8 mouse cellular contexts compared by ENCODE assay signal in genomic region chr11:97684766-97685165, GRCm38 (mm10). TPM values are rescaled to one million over a fixed set of nuclear protein-coding genes. Genes with fewer than 3 reads are reported as not detected.
A peak's percentile ranks its signal among the peaks of the same experiment; 100 is the strongest.
DNase-seq lines count a peak whose midpoint lies in the region; ATAC-seq lines count a peak whose summit lies in the region.

No protein-coding gene starts in this region.

- H3K36me3 ChIP-seq in megakaryocyte, embryonic 14.5 days (replicated peaks; ENCODE audit: low read length): peaks cover 32% of the 10 kb centered on the region
- peaks cover 38% of the 10 kb centered on the region for H3K36me3 ChIP-seq in heart, embryonic 15.5 days
- H3K36me3 ChIP-seq in midbrain, embryonic 14.5 days (ENCODE audit: control insufficient read depth, insufficient read depth, low read length): peaks cover 43% of the 10 kb centered on the region

- peak overlapping the region; percentile 9 for H3K9ac ChIP-seq in heart, embryonic 15.5 days
- H3K9ac ChIP-seq in midbrain, embryonic 14.5 days (replicated peaks; ENCODE audit: low read length): 0 out of 2 replicates have a peak overlapping the region, but pooled peaks have one; percentile 26

- peaks cover 28% of the 10 kb centered on the region for H3K27me3 ChIP-seq in megakaryocyte, embryonic 14.5 days (replicated peaks)
- H3K27me3 ChIP-seq in heart, embryonic 15.5 days: no peaks in the 10 kb centered on the region
- H3K27me3 ChIP-seq in midbrain, embryonic 14.5 days (ENCODE audit: control insufficient read depth, insufficient read depth, low read length): no peaks in the 10 kb centered on the region

- peak overlapping the region; percentile 82 for H3K27ac ChIP-seq in heart, embryonic 15.5 days
- H3K27ac ChIP-seq in midbrain, embryonic 14.5 days (replicated peaks; ENCODE audit: low read depth, low read length): no peak overlapping the region

- H3K9me3 ChIP-seq in megakaryocyte, embryonic 14.5 days: no peaks in the 10 kb centered on the region
- H3K9me3 ChIP-seq in heart, embryonic 15.5 days (replicated peaks): no peaks in the 10 kb centered on the region
- no peaks in the 10 kb centered on the region for H3K9me3 ChIP-seq in midbrain, embryonic 14.5 days (ENCODE audit: control insufficient read depth, low read length)

- no peak for ATAC-seq in megakaryocyte, adult 5-6 weeks (ENCODE audit: poor library complexity, severe bottlenecking)
- ATAC-seq in heart, embryonic 15.5 days (replicated peaks; ENCODE audit: insufficient number of reproducible peaks, insufficient read depth, low FRiP score, low read depth): no peak
- no peak for ATAC-seq in midbrain, embryonic 14.5 days (ENCODE audit: low FRiP score, low TSS enrichment)

- DNase-seq in gastrocnemius, adult 8-10 months (ENCODE audit: low spot score in 2 of 2): peak; percentile 35 to 38
- no peak for DNase-seq in gastrocnemius, adult 18-20 months (ENCODE audit: low spot score)
- DNase-seq in midbrain, embryonic 14.5 days: no peak
- DNase-seq in frontal cortex, postnatal 10 days (ENCODE audit: low spot score in 2 of 2): no peak
- no peak for DNase-seq in layer of hippocampus, postnatal 10 days (ENCODE audit: low spot score in 2 of 2)

- peak overlapping the region; percentile 28 for H3K4me3 ChIP-seq in megakaryocyte, embryonic 14.5 days (replicated peaks)
- 0 out of 2 replicates have a peak overlapping the region, but pooled peaks have one; percentile 46 for H3K4me3 ChIP-seq in heart, embryonic 15.5 days
- H3K4me3 ChIP-seq in midbrain, embryonic 14.5 days (replicated peaks; ENCODE audit: low read depth, low read length): no peak overlapping the region

- peaks cover 38% of the 10 kb centered on the region for H3K4me1 ChIP-seq in megakaryocyte, embryonic 14.5 days
- H3K4me1 ChIP-seq in heart, embryonic 15.5 days (replicated peaks): peaks cover 42% of the 10 kb centered on the region
- H3K4me1 ChIP-seq in midbrain, embryonic 14.5 days (ENCODE audit: control insufficient read depth, insufficient read depth, low read length): peaks cover 6% of the 10 kb centered on the region; the same call in 1 of the 2 replicates

- H3K4me2 ChIP-seq in heart, embryonic 15.5 days: peak overlapping the region; percentile 79; the same call in 1 of the 2 replicates
- peak overlapping the region; percentile 85 for H3K4me2 ChIP-seq in midbrain, embryonic 14.5 days (ENCODE audit: low read length)

- 46% methylated on average over 7 of the region's 7 CpGs for WGBS in heart, embryonic 15.5 days
- WGBS in midbrain, embryonic 14.5 days: 46% methylated on average over 7 of the region's 7 CpGs

RNA-seq across cellular contexts. Expression of gene Cisd3, which starts 0.9 kb away (rescaled TPM):
- total RNA-seq in gastrocnemius, adult 8-10 months (2022): 100 to 1,000 TPM; 102 to 119 (median 105) TPM
- 100 to 1,000 TPM in 1 of 2 experiments, 10 to 100 TPM in 1; 96.7 to 102 TPM for total RNA-seq in gastrocnemius, adult 18-20 months (2021)
- polyA plus RNA-seq in megakaryocyte, embryonic 14.5 days (2012; ENCODE audit: insufficient read depth, low replicate concordance): 0.45 TPM in 1 of 2 replicates, not detected in the other
- total RNA-seq in megakaryocyte, adult 5-6 weeks (2015): 18.7 and 19.8 TPM in 2 replicates
- 2.3 and 12.8 TPM in 2 replicates for total RNA-seq in megakaryocyte, adult 5-6 weeks (2017)
- 60.7 and 69.4 TPM in 2 replicates for polyA plus RNA-seq in heart, embryonic 15.5 days (2015; fragmentation: Nextera tagmentation; extraction: Ambion mirVana)
- 17.4 and 21.8 TPM in 2 replicates for polyA plus RNA-seq in midbrain, embryonic 14.5 days (2014; fragmentation: Nextera tagmentation; extraction: Ambion mirVana)
- total RNA-seq in layer of hippocampus, postnatal 10 days (2021): 10 to 100 TPM; 34.3 to 40.1 TPM

RNA-seq across cellular contexts. Expression of gene Pcgf2, which starts 15.5 kb away (rescaled TPM):
- total RNA-seq in gastrocnemius, adult 8-10 months (2022): 1 to 10 TPM; 1.2 to 2.7 (median 1.5) TPM
- total RNA-seq in gastrocnemius, adult 18-20 months (2021): 1 to 10 TPM in 1 of 2 experiments, under 1 TPM in 1; 0.96 to 2.3 TPM
- 83.4 and 214 TPM in 2 replicates for polyA plus RNA-seq in megakaryocyte, embryonic 14.5 days (2012; ENCODE audit: insufficient read depth, low replicate concordance)
- total RNA-seq in megakaryocyte, adult 5-6 weeks (2015): 2.8 and 3.1 TPM in 2 replicates
- 1.0 and 2.4 TPM in 2 replicates for total RNA-seq in megakaryocyte, adult 5-6 weeks (2017)
- 10.9 and 11.5 TPM in 2 replicates for polyA plus RNA-seq in heart, embryonic 15.5 days (2015; fragmentation: Nextera tagmentation; extraction: Ambion mirVana)
- polyA plus RNA-seq in midbrain, embryonic 14.5 days (2014; fragmentation: Nextera tagmentation; extraction: Ambion mirVana): 25.5 and 31.2 TPM in 2 replicates
- 10 to 100 TPM; 51.0 to 52.0 TPM for total RNA-seq in layer of hippocampus, postnatal 10 days (2021)

RNA-seq across cellular contexts. Expression of gene Psmb3, which starts 18.4 kb away (rescaled TPM):
- total RNA-seq in gastrocnemius, adult 8-10 months (2022): 100 to 1,000 TPM; 164 to 175 (median 171) TPM
- total RNA-seq in gastrocnemius, adult 18-20 months (2021): 100 to 1,000 TPM; 150 to 167 TPM
- 44.4 and 47.3 TPM in 2 replicates for polyA plus RNA-seq in megakaryocyte, embryonic 14.5 days (2012; ENCODE audit: insufficient read depth, low replicate concordance)
- 81.0 and 111 TPM in 2 replicates for total RNA-seq in megakaryocyte, adult 5-6 weeks (2015)
- total RNA-seq in megakaryocyte, adult 5-6 weeks (2017): 137 and 179 TPM in 2 replicates
- 337 and 364 TPM in 2 replicates for polyA plus RNA-seq in heart, embryonic 15.5 days (2015; fragmentation: Nextera tagmentation; extraction: Ambion mirVana)
- polyA plus RNA-seq in midbrain, embryonic 14.5 days (2014; fragmentation: Nextera tagmentation; extraction: Ambion mirVana): 456 and 503 TPM in 2 replicates
- total RNA-seq in layer of hippocampus, postnatal 10 days (2021): 100 to 1,000 TPM; 146 to 170 TPM

RNA-seq across cellular contexts. Expression of gene Mllt6, which starts 21.6 kb away (rescaled TPM):
- 10 to 100 TPM; 45.5 to 63.7 (median 51.7) TPM for total RNA-seq in gastrocnemius, adult 8-10 months (2022)
- total RNA-seq in gastrocnemius, adult 18-20 months (2021): 10 to 100 TPM; 44.1 to 51.0 TPM
- polyA plus RNA-seq in megakaryocyte, embryonic 14.5 days (2012; ENCODE audit: insufficient read depth, low replicate concordance): 8.6 TPM in 2 replicates
- total RNA-seq in megakaryocyte, adult 5-6 weeks (2015): 4.3 and 6.3 TPM in 2 replicates
- total RNA-seq in megakaryocyte, adult 5-6 weeks (2017): 6.9 and 7.1 TPM in 2 replicates
- 2.2 and 2.3 TPM in 2 replicates for polyA plus RNA-seq in heart, embryonic 15.5 days (2015; fragmentation: Nextera tagmentation; extraction: Ambion mirVana)
- 6.2 and 9.0 TPM in 2 replicates for polyA plus RNA-seq in midbrain, embryonic 14.5 days (2014; fragmentation: Nextera tagmentation; extraction: Ambion mirVana)
- total RNA-seq in layer of hippocampus, postnatal 10 days (2021): 10 to 100 TPM; 50.5 to 55.5 TPM

RNA-seq across cellular contexts. Expression of gene Epop, which starts 55.3 kb away (rescaled TPM):
- total RNA-seq in gastrocnemius, adult 8-10 months (2022): under 1 TPM; 0.39 to 0.92 (median 0.75) TPM
- total RNA-seq in gastrocnemius, adult 18-20 months (2021): under 1 TPM; 0.75 to 1.00 TPM
- 44.1 and 83.5 TPM in 2 replicates for polyA plus RNA-seq in megakaryocyte, embryonic 14.5 days (2012; ENCODE audit: insufficient read depth, low replicate concordance)
- 0.18 and 1.2 TPM in 2 replicates for total RNA-seq in megakaryocyte, adult 5-6 weeks (2015)
- total RNA-seq in megakaryocyte, adult 5-6 weeks (2017): 0.40 TPM in 1 of 2 replicates, not detected in the other
- 0.71 and 1.1 TPM in 2 replicates for polyA plus RNA-seq in heart, embryonic 15.5 days (2015; fragmentation: Nextera tagmentation; extraction: Ambion mirVana)
- polyA plus RNA-seq in midbrain, embryonic 14.5 days (2014; fragmentation: Nextera tagmentation; extraction: Ambion mirVana): 1.9 and 2.8 TPM in 2 replicates
- 1 to 10 TPM; 7.4 to 9.8 TPM for total RNA-seq in layer of hippocampus, postnatal 10 days (2021)

Comparison
In these comparisons a context has a peak if more than half of its experiments do, and no peak if none do; other contexts are left out.
1. DNase-seq: peak in gastrocnemius, adult 8-10 months (2 of 2); none in gastrocnemius, adult 18-20 months (single experiment), midbrain, embryonic 14.5 days (single experiment), frontal cortex, postnatal 10 days (0 of 2) and layer of hippocampus, postnatal 10 days (0 of 2).
2. RNA of gene Pcgf2, which starts 15.5 kb away (total RNA-seq): 51.0 to 52.0 TPM in layer of hippocampus, postnatal 10 days; 1.0 to 3.1 TPM in megakaryocyte, adult 5-6 weeks, 0.96 to 2.3 TPM in gastrocnemius, adult 18-20 months and 1.2 to 2.7 TPM in gastrocnemius, adult 8-10 months; every median in the first group is over 10 times any median in the second.